Mouse (Mus musculus) hindbrain, embryonic 12.5 days (tissue): Measurements from ENCODE around the gene Aggf1. TPM values are rescaled to one million over a fixed set of nuclear protein-coding genes. Genes with fewer than 3 reads are reported as not detected.
"Not testable (repeated sequence)": the region's sequence is repeated elsewhere in the genome, so short reads cannot be mapped to it uniquely, and the experiment has no call there.

Source experiments
- ATAC-seq: fragments of 200-750 bp; cut with Nextera tagmentation; 2 replicates; pipeline ENCODE4 v1.8.0; 2017; ENCODE audit warnings: moderate TSS enrichment; ENCODE audit not compliant: low FRiP score
- H3K27ac ChIP-seq: fragments of 300-500 bp; sonication (generic); 2 replicates; pipeline ENCODE4 v1.5.1; 2016; ENCODE audit warnings: mild to moderate bottlenecking
- H3K27me3 ChIP-seq: fragments of 300-500 bp; sonication (generic); 2 replicates; pipeline ENCODE4 v1.6.1; 2016; ENCODE audit warnings: mild to moderate bottlenecking
- H3K36me3 ChIP-seq: fragments of 300-500 bp; sonication (generic); 2 replicates; pipeline ENCODE4 v1.6.1; 2016; ENCODE audit warnings: mild to moderate bottlenecking
- H3K4me1 ChIP-seq: fragments of 300-500 bp; sonication (generic); 2 replicates; pipeline ENCODE4 v1.6.1; 2016
- H3K4me2 ChIP-seq: fragments of 300-500 bp; sonication (generic); replicated peaks from 2 replicates; pipeline ENCODE4 v1.6.1; 2016; ENCODE audit warnings: mild to moderate bottlenecking
- H3K4me3 ChIP-seq: fragments of 300-500 bp; sonication (generic); 2 replicates; pipeline ENCODE4 v1.5.1; 2016; ENCODE audit warnings: mild to moderate bottlenecking
- H3K9ac ChIP-seq: fragments of 300-500 bp; sonication (generic); 2 replicates; pipeline ENCODE4 v1.6.1; 2016; ENCODE audit warnings: mild to moderate bottlenecking, moderate library complexity
- H3K9me3 ChIP-seq: fragments of 300-500 bp; sonication (generic); replicated peaks from 2 replicates; pipeline ENCODE4 v1.6.1; 2016; ENCODE audit warnings: mild to moderate bottlenecking
- WGBS: fragments of 180-500 bp; shearing (Covaris S2); methylation state at CpG from one replicate; pipeline ENCODE4 v1.1.7; 2016; 5-methylcytosine and 5-hydroxymethylcytosine counted together
- polyA plus RNA-seq: library from polyadenylated mRNA; unstranded; fragments of >200 nt; fragmentation: Nextera tagmentation; extraction: Ambion mirVana; gene quantifications from 2 replicates; pipeline ENCODE4 v1.2.1, GENCODE M21; 2016

Aggf1 gene
- 51.3 and 52.8 TPM in 2 replicates for polyA plus RNA-seq

DNA sequence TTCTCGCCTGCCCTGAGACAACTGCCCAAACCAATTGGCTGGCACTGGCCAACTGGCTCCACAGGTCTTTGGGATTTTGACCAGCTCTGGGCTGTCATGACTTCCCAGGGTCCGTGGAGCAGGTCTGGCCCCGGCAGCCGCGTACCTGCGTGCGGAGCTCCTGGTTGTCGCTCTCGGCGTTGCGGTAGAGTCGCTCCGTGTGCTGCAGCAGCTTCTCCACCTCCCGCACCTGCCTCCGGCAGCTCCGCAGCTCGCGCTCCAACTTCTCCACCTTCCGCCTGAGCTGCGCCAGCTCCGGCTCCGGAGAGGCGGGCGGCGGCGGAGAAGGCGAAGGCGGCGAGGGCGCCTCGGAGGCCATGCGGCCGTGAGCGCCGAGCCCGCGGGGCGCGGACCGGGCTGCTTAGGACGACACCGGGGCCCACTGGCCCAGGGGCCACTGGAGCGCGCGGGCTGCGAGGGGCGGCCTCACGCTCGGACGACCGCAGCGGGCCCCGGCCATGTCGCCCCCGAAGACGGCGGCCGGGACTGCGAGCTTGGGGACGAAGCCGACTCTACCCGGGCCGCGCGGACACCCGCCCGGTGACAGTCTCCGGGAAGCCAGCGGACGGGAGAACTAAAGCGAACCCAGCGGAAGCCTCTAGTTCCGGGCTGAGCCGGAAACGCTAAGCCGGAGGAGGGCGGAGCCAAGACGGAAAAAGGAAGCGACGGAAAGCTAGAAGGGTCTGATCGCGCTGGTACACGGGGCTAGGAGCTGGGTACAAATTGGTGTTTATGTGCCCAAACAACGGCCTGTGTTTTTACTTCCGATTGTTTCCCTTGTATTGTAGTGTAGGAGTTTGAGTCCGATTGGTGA is at the start of gene Aggf1:
Gene Aggf1, minus strand, starts transcription at position 652 of the 853 bp plus-strand sequence.
- Histone ChIP-seq H3K4me1 (peaks cover 12% of the 10 kb centered on the region), H3K27me3 (no peaks in the 10 kb centered on the region), H3K36me3 (peaks cover 12% of the 10 kb centered on the region), H3K4me3 (peak within 1 kb of the TSS; percentile 100), H3K9ac (peak within 1 kb of the TSS; percentile 94), H3K4me2 (peak within 1 kb of the TSS; percentile 95), H3K27ac (peak within 1 kb of the TSS; percentile 81), H3K9me3 (no peaks in the 10 kb centered on the region)
- peak; percentile 99 for ATAC-seq
- under 1% methylated on average over 85 of the region's 86 CpGs for WGBS

GRCm38 (mm10) chr13:95424932-95425331 is 49.8 kb upstream of the Aggf1 start:
- H3K27ac ChIP-seq, result no peak overlapping the region

GRCm38 (mm10) chr13:95419204-95419749 is 44.1 kb upstream of the Aggf1 start:
- H3K4me2 ChIP-seq, result 0 out of 2 replicates have a peak overlapping the region, but pooled peaks have one; percentile 9
- no peaks in the 10 kb centered on the region for H3K36me3 ChIP-seq
- H3K9me3 ChIP-seq, result no peaks in the 10 kb centered on the region
- 34% methylated on average over 8 of the region's 8 CpGs for WGBS
- no peaks in the 10 kb centered on the region for H3K27me3 ChIP-seq
- peak; percentile 93 for ATAC-seq
- peak overlapping the region; percentile 66 for H3K27ac ChIP-seq
- H3K9ac ChIP-seq, result no peak overlapping the region
- H3K4me3 ChIP-seq, result no peak overlapping the region
- peaks cover 19% of the 10 kb centered on the region for H3K4me1 ChIP-seq

More at GRCm38 (mm10) chr13:95424932-95425331, 49.8 kb upstream of the Aggf1 start:
- Histone ChIP-seq H3K4me1 (peaks cover under 1% of the 10 kb centered on the region), H3K9ac (no peak overlapping the region), H3K4me3 (no peak overlapping the region), H3K4me2 (no peak overlapping the region), H3K36me3 (no peaks in the 10 kb centered on the region), H3K27me3 (no peaks in the 10 kb centered on the region), H3K9me3 (no peaks in the 10 kb centered on the region)
- WGBS, result 77% methylated on average over 7 of the region's 7 CpGs
- no peak for ATAC-seq

DNA sequence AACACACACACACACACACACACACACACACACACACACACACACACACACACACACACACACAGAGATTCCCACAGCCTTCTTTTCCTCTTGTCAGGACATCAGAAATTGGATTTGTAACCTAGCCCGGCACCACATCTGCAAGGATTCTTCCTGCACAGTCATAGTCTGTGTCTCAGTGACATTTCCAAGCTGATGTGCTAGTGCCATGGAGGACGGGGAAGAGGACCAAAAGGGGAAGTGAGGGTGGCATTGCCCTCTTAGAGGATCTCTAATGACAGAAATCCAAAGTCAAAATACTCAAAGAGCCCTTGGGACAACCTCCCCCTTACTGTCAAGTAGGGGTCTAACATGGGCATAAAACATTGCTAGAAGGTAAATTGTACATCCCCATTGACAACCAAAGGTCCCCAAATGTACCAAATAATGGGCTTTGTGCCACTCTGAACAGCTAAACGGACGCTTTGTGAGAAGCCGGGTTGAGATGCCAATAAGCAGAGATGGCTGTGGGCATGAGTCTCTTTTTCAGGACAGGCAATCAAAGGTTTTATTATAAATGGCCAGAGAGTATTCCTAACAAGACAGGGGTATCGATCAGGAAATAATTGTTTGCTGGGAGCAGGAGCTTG is 43.5 kb upstream of the Aggf1 start:
- no peaks in the 10 kb centered on the region for H3K9me3 ChIP-seq
- peak; percentile 54 for ATAC-seq

DNA sequence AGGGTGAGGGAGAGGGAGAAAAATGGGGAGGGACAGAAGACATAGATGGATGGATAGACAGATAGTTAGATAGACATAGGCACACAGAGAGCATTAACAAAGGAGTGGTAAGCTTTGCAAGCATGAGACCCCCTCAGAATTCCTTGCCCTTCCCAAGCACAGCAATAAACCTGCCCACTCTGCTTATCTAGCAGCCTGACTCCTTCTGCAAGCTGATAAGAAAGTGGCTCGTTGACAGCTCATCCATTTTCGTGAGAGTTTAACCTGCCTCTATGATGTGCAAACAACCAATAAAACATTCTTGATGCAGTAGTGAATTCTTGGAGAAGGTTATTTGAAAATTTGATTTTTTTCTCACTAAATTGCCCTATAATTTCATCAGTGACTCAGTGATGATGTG is 37.1 kb upstream of the Aggf1 start:
- WGBS, result 70% methylated on average over 2 of the region's 2 CpGs
- Histone ChIP-seq H3K27ac (no peak overlapping the region), H3K4me3 (no peak overlapping the region), H3K27me3 (no peaks in the 10 kb centered on the region), H3K9me3 (no peaks in the 10 kb centered on the region), H3K4me2 (no peak overlapping the region), H3K4me1 (no peaks in the 10 kb centered on the region), H3K36me3 (no peaks in the 10 kb centered on the region), H3K9ac (no peak overlapping the region)
- ATAC-seq, result no peak

More for the DNA sequence above, 43.5 kb upstream of the Aggf1 start:
- no peak overlapping the region for H3K9ac ChIP-seq
- 0 out of 2 replicates have a peak overlapping the region, but pooled peaks have one; percentile 9 for H3K4me2 ChIP-seq
- peaks cover 19% of the 10 kb centered on the region for H3K4me1 ChIP-seq
- H3K4me3 ChIP-seq, result no peak overlapping the region
- no peaks in the 10 kb centered on the region for H3K36me3 ChIP-seq
- H3K27ac ChIP-seq, result peak overlapping the region; percentile 50
- no peaks in the 10 kb centered on the region for H3K27me3 ChIP-seq
- 47% methylated on average over 6 of the region's 6 CpGs for WGBS

- ATAC-seq, result no peak
Observed at GRCm38 (mm10) chr13:95393242-95393641, 18.1 kb upstream of the Aggf1 start.

GRCm38 (mm10) chr13:95389866-95390865 is 15.0 kb upstream of the Aggf1 start:
- Histone ChIP-seq H3K27ac (no peak overlapping the region), H3K4me3 (no peak overlapping the region), H3K27me3 (no peaks in the 10 kb centered on the region), H3K9me3 (no peaks in the 10 kb centered on the region; the same call in 1 of the 2 replicates), H3K4me2 (peak overlapping the region; percentile 5; the same call in 1 of the 2 replicates), H3K36me3 (no peaks in the 10 kb centered on the region), H3K9ac (no peak overlapping the region), H3K4me1 (no peaks in the 10 kb centered on the region)
- no peak for ATAC-seq
- WGBS, result 34% methylated on average over 24 of the region's 24 CpGs

More at GRCm38 (mm10) chr13:95393242-95393641, 18.1 kb upstream of the Aggf1 start:
- Histone ChIP-seq H3K27me3 (no peaks in the 10 kb centered on the region), H3K36me3 (no peaks in the 10 kb centered on the region), H3K9me3 (peaks cover 3% of the 10 kb centered on the region; the same call in 1 of the 2 replicates), H3K4me1 (no peaks in the 10 kb centered on the region), H3K4me3 (no peak overlapping the region), H3K27ac (no peak overlapping the region), H3K4me2 (no peak overlapping the region), H3K9ac (no peak overlapping the region)
- WGBS, result 81% methylated on average over 7 of the region's 7 CpGs

- Histone ChIP-seq H3K4me2 (no peak overlapping the region), H3K36me3 (no peaks in the 10 kb centered on the region), H3K9ac (no peak overlapping the region), H3K4me3 (no peak overlapping the region), H3K9me3 (no peaks in the 10 kb centered on the region), H3K27ac (no peak overlapping the region), H3K27me3 (no peaks in the 10 kb centered on the region), H3K4me1 (no peaks in the 10 kb centered on the region)
- ATAC-seq, result no peak
- 86% methylated on average over 5 of the region's 5 CpGs for WGBS
Observed at GRCm38 (mm10) chr13:95388226-95388625, 13.1 kb upstream of the Aggf1 start.

DNA sequence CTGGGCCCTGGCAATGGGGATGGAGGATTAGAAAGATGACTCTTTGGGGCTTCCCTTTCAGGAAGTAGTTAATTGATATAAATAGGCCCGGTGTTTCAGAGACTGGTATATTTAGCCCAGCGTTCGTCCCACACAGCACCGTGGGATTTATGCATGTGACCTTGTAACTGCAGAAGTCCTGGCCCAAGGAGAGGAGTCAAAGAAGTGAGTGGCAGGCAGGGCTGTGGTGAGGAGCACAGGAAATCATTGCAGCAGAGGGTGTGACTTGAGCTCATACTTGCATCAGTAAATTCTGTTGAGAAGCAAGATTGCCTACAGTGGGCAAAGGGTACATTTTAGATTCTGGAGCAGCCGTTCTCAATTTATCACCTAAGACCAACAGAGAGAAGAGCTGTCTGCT is 7.3 kb upstream of the Aggf1 start:
- no peak overlapping the region for H3K9ac ChIP-seq
- H3K27ac ChIP-seq, result no peak overlapping the region
- H3K27me3 ChIP-seq, result no peaks in the 10 kb centered on the region
- H3K4me2 ChIP-seq, result no peak overlapping the region
- no peaks in the 10 kb centered on the region for H3K4me1 ChIP-seq
- no peak overlapping the region for H3K4me3 ChIP-seq
- no peak for ATAC-seq
- H3K9me3 ChIP-seq, result no peaks in the 10 kb centered on the region
- no peaks in the 10 kb centered on the region for H3K36me3 ChIP-seq
- WGBS, result 95% methylated on average over 5 of the region's 5 CpGs

- H3K4me1 ChIP-seq, result peaks cover 8% of the 10 kb centered on the region
- H3K4me2 ChIP-seq, result no peak overlapping the region
- no peaks in the 10 kb centered on the region for H3K36me3 ChIP-seq
- H3K9ac ChIP-seq, result no peak overlapping the region
- ATAC-seq, result no peak
- no peak overlapping the region for H3K4me3 ChIP-seq
- no peak overlapping the region for H3K27ac ChIP-seq
- H3K9me3 ChIP-seq, result no peaks in the 10 kb centered on the region
- H3K27me3 ChIP-seq, result no peaks in the 10 kb centered on the region
- WGBS, result 90% methylated on average over 3 of the region's 3 CpGs
Observed at GRCm38 (mm10) chr13:95378696-95379095, 3.5 kb upstream of the Aggf1 start.

DNA sequence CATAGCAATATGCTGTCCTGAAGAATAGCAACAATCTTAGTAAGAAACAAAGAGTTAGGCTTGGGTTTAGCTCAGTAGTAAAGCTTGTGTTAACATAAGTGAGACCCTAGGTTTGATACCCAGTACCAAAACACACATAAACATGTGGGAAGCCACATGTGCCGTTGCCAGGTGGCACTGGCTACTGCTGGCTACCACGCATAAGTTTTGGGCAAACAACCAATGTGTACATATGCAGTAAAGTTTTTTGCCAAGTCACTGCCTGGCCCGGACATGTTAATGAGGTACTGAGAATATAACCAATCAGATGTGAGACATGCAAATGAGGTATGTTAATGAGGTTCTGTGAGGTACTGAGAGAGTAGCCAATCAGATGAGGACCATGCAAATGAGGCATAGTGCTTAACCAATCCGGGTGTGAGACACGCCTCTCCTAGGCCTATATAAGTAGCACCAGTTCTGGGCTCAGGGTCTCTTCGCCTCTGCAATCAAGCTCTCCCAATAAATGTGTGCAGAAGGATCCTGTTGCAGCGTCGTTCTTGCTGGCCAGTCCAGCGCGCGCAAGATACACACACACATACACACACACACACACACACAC is 1.6 kb upstream of the Aggf1 start:
- H3K9me3 ChIP-seq, H3K9ac ChIP-seq, ATAC-seq, H3K4me2 ChIP-seq, H3K27ac ChIP-seq, H3K27me3 ChIP-seq, H3K4me3 ChIP-seq, H3K36me3 ChIP-seq: not testable (repeated sequence)
- H3K4me1 ChIP-seq, result peaks cover 12% of the 10 kb centered on the region
- WGBS, result 95% methylated on average over 11 of the region's 11 CpGs
